In genomic region chr8:58265485-58265884, GRCm38 (mm10) we compare ENCODE assay signal across 30 mouse cellular contexts.
DNase-seq lines count a peak whose midpoint lies in the region; ATAC-seq and TF ChIP-seq lines count a peak whose summit lies in the region.
"Had no signal": no experiment of that assay in that cellular context is flagged by ENCODE, and none has a peak within 500 bp of the region (broad histone marks: within the 10 kb centered on the region; RNA-seq: fewer than 3 reads in every experiment).

No protein-coding gene starts in this region.

- H3K27ac ChIP-seq in forebrain, embryonic 13.5 days = no peak overlapping the region
- no peak overlapping the region for H3K27ac ChIP-seq in forebrain, embryonic 12.5 days
- H3K27ac ChIP-seq in forebrain, postnatal 0 days (ENCODE audit: low read depth, low read length) = no peak overlapping the region
- H3K27ac ChIP-seq in forebrain, embryonic 15.5 days (replicated peaks) = no peak overlapping the region
- H3K27ac ChIP-seq: embryonic facial prominence, embryonic 10.5 days; embryonic facial prominence, embryonic 13.5 days; heart, embryonic 15.5 days; hindbrain, embryonic 10.5 days; hindbrain, embryonic 13.5 days; intestine, embryonic 15.5 days had no signal

- H3K9me3 ChIP-seq in forebrain, embryonic 13.5 days (replicated peaks) = no peaks in the 10 kb centered on the region
- no peaks in the 10 kb centered on the region for H3K9me3 ChIP-seq in forebrain, embryonic 12.5 days
- H3K9me3 ChIP-seq in forebrain, postnatal 0 days (ENCODE audit: low read length) = no peaks in the 10 kb centered on the region
- no peaks in the 10 kb centered on the region for H3K9me3 ChIP-seq in forebrain, embryonic 15.5 days
- H3K9me3 ChIP-seq: embryonic facial prominence, embryonic 10.5 days; embryonic facial prominence, embryonic 13.5 days; heart, embryonic 15.5 days; hindbrain, embryonic 10.5 days; hindbrain, embryonic 13.5 days; intestine, embryonic 15.5 days had no signal

- H3K4me3 ChIP-seq in forebrain, embryonic 13.5 days = no peak overlapping the region
- no peak overlapping the region for H3K4me3 ChIP-seq in forebrain, embryonic 12.5 days (replicated peaks)
- no peak overlapping the region for H3K4me3 ChIP-seq in forebrain, postnatal 0 days (ENCODE audit: low read depth, low read length)
- H3K4me3 ChIP-seq in forebrain, embryonic 15.5 days = no peak overlapping the region
- H3K4me3 ChIP-seq: embryonic facial prominence, embryonic 10.5 days; embryonic facial prominence, embryonic 13.5 days; erythroblast, embryonic 14.5 days; heart, embryonic 12.5 days; heart, embryonic 15.5 days; hindbrain, embryonic 10.5 days; hindbrain, embryonic 13.5 days; intestine, embryonic 15.5 days had no signal

- H3K4me2 ChIP-seq in forebrain, embryonic 13.5 days = no peak overlapping the region
- H3K4me2 ChIP-seq in forebrain, embryonic 12.5 days = no peak overlapping the region
- no peak overlapping the region for H3K4me2 ChIP-seq in forebrain, postnatal 0 days (ENCODE audit: low read depth)
- H3K4me2 ChIP-seq in forebrain, embryonic 15.5 days (replicated peaks) = no peak overlapping the region
- H3K4me2 ChIP-seq: embryonic facial prominence, embryonic 13.5 days; heart, embryonic 12.5 days; heart, embryonic 15.5 days; hindbrain, embryonic 13.5 days; intestine, embryonic 15.5 days had no signal

- WGBS in forebrain, embryonic 13.5 days = 79% methylated on average over 2 of the region's 2 CpGs
- 86% methylated on average over 2 of the region's 2 CpGs for WGBS in forebrain, embryonic 12.5 days
- WGBS in forebrain, postnatal 0 days = 76% methylated on average over 2 of the region's 2 CpGs
- WGBS in forebrain, embryonic 15.5 days = 84% methylated on average over 2 of the region's 2 CpGs

- H3K9ac ChIP-seq in forebrain, embryonic 13.5 days = no peak overlapping the region
- H3K9ac ChIP-seq in forebrain, embryonic 12.5 days = no peak overlapping the region
- no peak overlapping the region for H3K9ac ChIP-seq in forebrain, postnatal 0 days
- no peak overlapping the region for H3K9ac ChIP-seq in forebrain, embryonic 15.5 days (replicated peaks)
- H3K9ac ChIP-seq: embryonic facial prominence, embryonic 13.5 days; heart, embryonic 12.5 days; heart, embryonic 15.5 days; hindbrain, embryonic 13.5 days; intestine, embryonic 15.5 days had no signal

- TF ChIP-seq POLR2A in brain, embryonic 14.5 days (IDR thresholded peaks at IDR 0.05; ENCODE audit: borderline replicate concordance, extremely low read depth, insufficient read depth, insufficient read length, poor library complexity, severe bottlenecking) = no peak

- H3K4me1 ChIP-seq in forebrain, embryonic 13.5 days = no peaks in the 10 kb centered on the region
- no peaks in the 10 kb centered on the region for H3K4me1 ChIP-seq in forebrain, embryonic 12.5 days
- no peaks in the 10 kb centered on the region for H3K4me1 ChIP-seq in forebrain, postnatal 0 days (ENCODE audit: insufficient read depth)
- no peaks in the 10 kb centered on the region for H3K4me1 ChIP-seq in forebrain, embryonic 15.5 days
- H3K4me1 ChIP-seq: embryonic facial prominence, embryonic 10.5 days; embryonic facial prominence, embryonic 13.5 days; heart, embryonic 12.5 days; heart, embryonic 15.5 days; hindbrain, embryonic 10.5 days; hindbrain, embryonic 13.5 days; intestine, embryonic 15.5 days had no signal

- no peaks in the 10 kb centered on the region for H3K36me3 ChIP-seq in forebrain, embryonic 13.5 days (ENCODE audit: poor library complexity, severe bottlenecking)
- H3K36me3 ChIP-seq in forebrain, embryonic 12.5 days (replicated peaks) = no peaks in the 10 kb centered on the region
- no peaks in the 10 kb centered on the region for H3K36me3 ChIP-seq in forebrain, postnatal 0 days (ENCODE audit: insufficient read depth)
- no peaks in the 10 kb centered on the region for H3K36me3 ChIP-seq in forebrain, embryonic 15.5 days
- H3K36me3 ChIP-seq: embryonic facial prominence, embryonic 10.5 days; embryonic facial prominence, embryonic 13.5 days; heart, embryonic 12.5 days; heart, embryonic 15.5 days; hindbrain, embryonic 10.5 days; hindbrain, embryonic 13.5 days; intestine, embryonic 15.5 days had no signal

- peak; percentile 19; the same call in 1 of the 2 replicates for ATAC-seq in forebrain, embryonic 13.5 days
- no peak for ATAC-seq in forebrain, embryonic 12.5 days (ENCODE audit: low FRiP score)
- ATAC-seq in forebrain, postnatal 0 days = peak; percentile 43; the same call in 1 of the 2 replicates
- ATAC-seq in forebrain, embryonic 15.5 days (replicated peaks) = no peak
- ATAC-seq: activated CD4-positive, CD25-positive, alpha-beta regulatory T cell, adult 4 months; CD4-positive, CD25-positive, alpha-beta regulatory T cell, adult 4 months; hindbrain, embryonic 16.5 days; intestine, embryonic 15.5 days had no signal

- DNase-seq in forebrain, postnatal 0 days = no peak
- DNase-seq in brain, embryonic 14.5 days (ENCODE audit: low read depth) = peak; percentile 52
- peak; percentile 49 for DNase-seq in mesoderm, embryonic 11.5 days (ENCODE audit: low read depth, low spot score)
- DNase-seq in adrenal gland, postnatal 4 days (ENCODE audit: low spot score in 2 of 2) = no peak
- DNase-seq: adrenal gland, adult 8-10 months; adrenal gland, postnatal 25 days; cerebellum, adult 11 months; cerebellum, adult 2 months; cerebellum, adult 9-11 months; cerebellum, postnatal 25 days; gastrocnemius, postnatal 25 days; heart, adult 18-20 months; heart, postnatal 10 days; heart, postnatal 36 days; kidney, adult 11 months; kidney, adult 8-10 months had no signal

- H3K27me3 ChIP-seq in forebrain, embryonic 13.5 days = no peaks in the 10 kb centered on the region
- H3K27me3 ChIP-seq in forebrain, embryonic 12.5 days = no peaks in the 10 kb centered on the region
- H3K27me3 ChIP-seq in forebrain, postnatal 0 days (ENCODE audit: insufficient read depth, low read length) = no peaks in the 10 kb centered on the region
- no peaks in the 10 kb centered on the region for H3K27me3 ChIP-seq in forebrain, embryonic 15.5 days
- H3K27me3 ChIP-seq: embryonic facial prominence, embryonic 13.5 days; heart, embryonic 12.5 days; heart, embryonic 15.5 days; hindbrain, embryonic 13.5 days; intestine, embryonic 15.5 days had no signal

- no peak for TF ChIP-seq CTCF in forebrain, postnatal 0 days (IDR thresholded peaks at IDR 0.05; ENCODE audit: low read depth)
- TF ChIP-seq CTCF in brain, embryonic 14.5 days (IDR thresholded peaks at IDR 0.05; ENCODE audit: borderline replicate concordance, extremely low read depth, insufficient read depth, insufficient read length) = no peak

Comparison
In these comparisons a context has a peak if more than half of its experiments do, and no peak if none do; other contexts are left out.
1. ATAC-seq: peak in forebrain, embryonic 13.5 days (single experiment) and forebrain, postnatal 0 days (single experiment); none in forebrain, embryonic 12.5 days (single experiment) and forebrain, embryonic 15.5 days (single experiment).
2. DNase-seq: peak in brain, embryonic 14.5 days (single experiment) and mesoderm, embryonic 11.5 days (single experiment); none in forebrain, postnatal 0 days (single experiment) and adrenal gland, postnatal 4 days (0 of 2).